9 mouse cellular contexts compared by ENCODE assay signal in the genomic region with DNA sequence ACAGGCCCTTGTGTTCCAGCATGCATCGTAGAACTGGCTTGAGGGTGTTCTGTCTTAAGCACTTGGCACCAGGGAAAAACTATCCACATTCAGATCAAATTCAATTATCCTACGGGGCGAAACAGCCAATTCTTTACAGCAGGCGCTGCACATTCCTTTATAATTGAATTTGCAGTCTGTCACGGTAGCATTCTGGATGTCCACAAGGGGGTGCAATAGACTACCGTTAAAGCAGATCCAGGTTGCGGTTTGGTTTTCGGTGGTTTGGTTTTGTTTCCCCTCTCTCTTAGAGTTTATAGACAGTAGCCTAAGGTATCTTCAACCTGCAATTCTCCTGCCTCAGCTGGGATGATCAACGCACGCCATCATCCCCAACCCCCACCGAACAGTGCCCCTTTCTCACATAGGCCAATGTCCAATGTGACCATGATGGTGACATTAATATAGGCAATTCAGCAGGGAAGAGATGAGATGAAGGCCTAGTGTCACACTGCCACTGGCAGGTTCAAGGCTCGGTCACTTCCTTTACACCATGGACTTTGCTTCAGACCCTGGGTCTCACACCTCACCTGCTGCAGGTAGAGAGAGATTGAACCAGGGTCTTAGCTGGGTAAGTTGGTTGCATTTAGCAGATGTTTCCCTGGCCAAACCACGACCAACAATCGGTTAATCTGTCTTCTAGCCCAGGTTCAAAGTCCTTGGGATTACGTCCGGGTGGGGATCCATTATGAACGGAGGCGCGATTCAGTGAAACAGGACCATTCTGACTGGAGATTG. TPM values are rescaled to one million over a fixed set of nuclear protein-coding genes. Genes with fewer than 3 reads are reported as not detected.
A peak's percentile ranks its signal among the peaks of the same experiment; 100 is the strongest.
DNase-seq lines count a peak whose midpoint lies in the region; ATAC-seq and TF ChIP-seq lines count a peak whose summit lies in the region.
"Had no signal": no experiment of that assay in that cellular context is flagged by ENCODE, and none has a peak within 500 bp of the region (broad histone marks: within the 10 kb centered on the region; RNA-seq: fewer than 3 reads in every experiment).

No protein-coding gene starts in this region.

- no peaks in the 10 kb centered on the region for H3K9me3 ChIP-seq in E14TG2a.4 (ENCODE audit: low read length)
- H3K9me3 ChIP-seq in heart, embryonic 12.5 days (replicated peaks) = no peaks in the 10 kb centered on the region
- H3K9me3 ChIP-seq in megakaryocyte, embryonic 14.5 days = no peaks in the 10 kb centered on the region

- H3K27me3 ChIP-seq in E14TG2a.4 (ENCODE audit: insufficient read depth, low read length) = no peaks in the 10 kb centered on the region
- no peaks in the 10 kb centered on the region; the same call in 1 of the 2 replicates for H3K27me3 ChIP-seq in heart, embryonic 12.5 days (replicated peaks)
- H3K27me3 ChIP-seq in megakaryocyte, embryonic 14.5 days (replicated peaks) = no peaks in the 10 kb centered on the region

- 52% methylated on average over 19 of the region's 19 CpGs for WGBS in heart, embryonic 12.5 days

- peak; percentile 84 for TF ChIP-seq CTCF in gastrocnemius, adult 2 months (IDR thresholded peaks at IDR 0.05)
- TF ChIP-seq CTCF in E14TG2a.4 (conservative IDR thresholded peaks at IDR 0.05; ENCODE audit: low read length) = peak; percentile 60

- no peak for DNase-seq in gastrocnemius, adult 2 months
- no peak for DNase-seq in gastrocnemius, adult 8-10 months (ENCODE audit: low spot score in 2 of 2)
- DNase-seq in cerebellum, adult 9-11 months = peak; percentile 38
- peak; percentile 52 to 54 for DNase-seq in layer of hippocampus, postnatal 10 days (ENCODE audit: low spot score in 2 of 2)
- peak; percentile 81 for DNase-seq in thymus, postnatal 14 days

- no peak overlapping the region for H3K27ac ChIP-seq in gastrocnemius, adult 2 months
- no peak overlapping the region for H3K27ac ChIP-seq in heart, embryonic 12.5 days (ENCODE audit: poor library complexity, severe bottlenecking)

- H3K4me2 ChIP-seq in heart, embryonic 12.5 days = peak overlapping the region; percentile 48

- H3K36me3 ChIP-seq in E14TG2a.4 (ENCODE audit: insufficient read depth, low read length) = peaks cover 6% of the 10 kb centered on the region; the same call in 1 of the 2 replicates
- peaks cover 12% of the 10 kb centered on the region for H3K36me3 ChIP-seq in heart, embryonic 12.5 days
- peaks cover 47% of the 10 kb centered on the region for H3K36me3 ChIP-seq in megakaryocyte, embryonic 14.5 days (replicated peaks; ENCODE audit: low read length)

- H3K9ac ChIP-seq in heart, embryonic 12.5 days = no peak overlapping the region

- H3K4me1 ChIP-seq in E14TG2a.4 (replicated peaks; ENCODE audit: low read depth, low read length) = peaks cover 41% of the 10 kb centered on the region
- H3K4me1 ChIP-seq in heart, embryonic 12.5 days (replicated peaks) = peaks cover 22% of the 10 kb centered on the region
- peaks cover 44% of the 10 kb centered on the region for H3K4me1 ChIP-seq in megakaryocyte, embryonic 14.5 days

- no peak for ATAC-seq in heart, embryonic 12.5 days (ENCODE audit: insufficient number of reproducible peaks, low FRiP score)

- H3K4me3 ChIP-seq in gastrocnemius, adult 2 months = peak overlapping the region; percentile 61
- H3K4me3 ChIP-seq in E14TG2a.4 (replicated peaks; ENCODE audit: low read length) = no peak overlapping the region
- H3K4me3 ChIP-seq in heart, embryonic 12.5 days = no peak overlapping the region
- H3K4me3 ChIP-seq in megakaryocyte, embryonic 14.5 days (replicated peaks) = peak overlapping the region; percentile 31

- intact Hi-C loops in gastrocnemius, adult 2 months (cut with DNase I) = loop anchor here (2.0 to 10.0 kb wide), 4 partner anchors 191 to 599 kb away; partner anchors contain the start of genes Pou2f1 and Tada1

RNA-seq across cellular contexts. Expression of gene Creg1, which starts 12.2 kb away (rescaled TPM):
- total RNA-seq in gastrocnemius, adult 2 months (2021) = 10 to 100 TPM; 46.2 to 67.4 TPM
- 10 to 100 TPM; 49.5 to 59.1 (median 55.1) TPM for total RNA-seq in gastrocnemius, adult 8-10 months (2022)
- 94.9 and 109 TPM in 2 replicates for polyA plus RNA-seq in heart, embryonic 12.5 days (2016; fragmentation: Nextera tagmentation; extraction: Ambion mirVana)
- total RNA-seq in layer of hippocampus, postnatal 10 days (2021) = 10 to 100 TPM; 18.7 to 23.7 TPM
- 254 and 485 TPM in 2 replicates for polyA plus RNA-seq in megakaryocyte, embryonic 14.5 days (2012; ENCODE audit: insufficient read depth, low replicate concordance)

RNA-seq across cellular contexts. Expression of gene Cd247, which starts 12.8 kb away (rescaled TPM):
- total RNA-seq in gastrocnemius, adult 2 months (2021) = under 1 TPM; 0.17 to 0.38 TPM
- 1 to 10 TPM in 1 of 4 experiments, under 1 TPM in 3; 0.24 to 1.0 (median 0.68) TPM for total RNA-seq in gastrocnemius, adult 8-10 months (2022)
- 0.38 and 0.49 TPM in 2 replicates for polyA plus RNA-seq in heart, embryonic 12.5 days (2016; fragmentation: Nextera tagmentation; extraction: Ambion mirVana)
- under 1 TPM; 0.20 to 0.25 TPM for total RNA-seq in layer of hippocampus, postnatal 10 days (2021)
- polyA plus RNA-seq in megakaryocyte, embryonic 14.5 days (2012; ENCODE audit: insufficient read depth, low replicate concordance) = not detected in 2 replicates
- total RNA-seq: layer of hippocampus, postnatal 14 days had no signal

Comparison
In these comparisons a context has a peak if more than half of its experiments do, and no peak if none do; other contexts are left out.
1. DNase-seq: peak in cerebellum, adult 9-11 months (single experiment), layer of hippocampus, postnatal 10 days (2 of 2) and thymus, postnatal 14 days (single experiment); none in gastrocnemius, adult 2 months (single experiment) and gastrocnemius, adult 8-10 months (0 of 2).
2. H3K4me3 ChIP-seq: peak in gastrocnemius, adult 2 months (single experiment) and megakaryocyte, embryonic 14.5 days (single experiment); none in E14TG2a.4 (single experiment) and heart, embryonic 12.5 days (single experiment).